Mouse (Mus musculus): ENCODE data around the gene Kcnmb2. TPM values are rescaled to one million over a fixed set of nuclear protein-coding genes. Genes with fewer than 3 reads are reported as not detected.

The Kcnmb2 gene
- total RNA-seq (2012; rRNA removed) (not detected in 2 replicates), total RNA-seq (2014; rRNA removed) (not detected in 2 replicates), polyA plus RNA-seq (2012; ENCODE audit: insufficient read length, low read depth) (not detected in 2 replicates)

DNA sequence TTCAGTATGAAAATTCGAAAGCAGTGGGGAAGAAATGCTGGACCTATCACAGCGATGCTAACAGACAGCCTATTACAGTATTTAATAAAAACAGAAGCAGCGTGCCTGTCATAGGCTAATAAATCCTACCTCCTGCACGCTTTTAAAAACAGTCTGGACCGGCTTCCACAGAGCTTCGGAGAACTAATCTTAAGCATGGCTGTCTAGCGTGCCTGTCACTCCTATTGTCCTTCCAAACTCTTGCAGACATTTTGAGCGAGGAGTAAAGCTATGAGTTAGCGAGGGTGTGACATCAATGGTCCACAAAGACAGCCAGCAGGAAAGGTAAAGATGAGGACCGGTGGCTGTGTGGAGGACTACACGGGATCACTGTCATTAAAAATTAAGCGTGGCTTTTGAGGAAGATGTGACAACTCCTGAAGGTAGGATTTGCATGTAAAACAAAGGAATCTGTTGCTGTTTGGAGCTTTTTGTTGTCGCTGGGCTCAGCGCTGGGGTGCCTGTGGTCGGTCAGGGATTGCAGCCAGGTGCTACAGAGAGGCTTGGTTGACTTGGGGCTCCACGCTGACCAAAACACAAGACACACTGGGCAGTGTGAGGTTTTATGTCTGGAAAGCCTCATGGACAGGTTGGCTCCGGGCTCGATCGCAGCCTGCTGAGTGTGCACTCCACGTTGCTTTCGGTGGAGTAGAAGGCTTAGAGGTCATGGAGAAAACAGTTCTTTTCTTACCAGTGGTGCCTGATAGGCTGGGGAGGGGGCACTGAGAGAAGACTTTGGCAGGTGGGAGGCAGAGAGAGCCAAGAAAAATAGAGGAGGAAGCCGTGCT is at the start of gene Kcnmb2:
Gene Kcnmb2, plus strand, starts transcription at position 4 of the 827 bp plus-strand sequence.
- no peaks in the 10 kb centered on the region for H3K9me3 ChIP-seq (replicated peaks; ENCODE audit: low read length)
- in situ Hi-C loops (cut with MboI; ENCODE audit: low pct_ligation_motif_present, low pct_unique_long_range_greater_than_20kb, low sequenced_read_pairs) = no loop called here
- no peak within 1 kb of the TSS for H3K27ac ChIP-seq (ENCODE audit: insufficient read depth, low read depth)
- dilution Hi-C loops (cut with MboI; ENCODE audit: extremely low pct_ligation_motif_present, extremely low pct_unique_long_range_greater_than_20kb, low sequenced_read_pairs) = no loop called here
- H3K79me2 ChIP-seq (replicated peaks; ENCODE audit: control insufficient read depth, extremely low read depth, insufficient read depth, poor library complexity, severe bottlenecking) = no peaks in the 10 kb centered on the region
- no peak within 1 kb of the TSS for H3K4me2 ChIP-seq (ENCODE audit: insufficient read depth, low read depth, poor library complexity, severe bottlenecking)
- H3K4me3 ChIP-seq (replicated peaks in 1 of 3; ENCODE audit: low read depth in 2 of 3, low read length in 2 of 3, poor library complexity in 1 of 3) = no peak within 1 kb of the TSS
- DNase-seq (ENCODE audit: extremely low read depth) = no peak
- H3K4me1 ChIP-seq (ENCODE audit: control insufficient read depth in 1 of 2, insufficient read depth in 2 of 2) = no peaks in the 10 kb centered on the region
- H3K27me3 ChIP-seq (replicated peaks) = no peaks in the 10 kb centered on the region
- TF ChIP-seq ZC3H11A (IDR thresholded peaks at IDR 0.05; ENCODE audit: low read depth, low read length) (no peak), MEF2A (IDR thresholded peaks at IDR 0.05; ENCODE audit: borderline replicate concordance, low read depth, low read length) (no peak), E2F4 (IDR thresholded peaks at IDR 0.05; ENCODE audit: insufficient replicate concordance, low read depth, low read length) (no peak), IRF4 (IDR thresholded peaks at IDR 0.05; ENCODE audit: low read depth, low read length) (no peak), PAX5 (IDR thresholded peaks at IDR 0.05; ENCODE audit: low read length) (no peak), POLR2A (IDR thresholded peaks at IDR 0.05; ENCODE audit: low read depth, low read length) (no peak), MAZ (IDR thresholded peaks at IDR 0.05; ENCODE audit: low read depth, low read length) (no peak), ZNF384 (IDR thresholded peaks at IDR 0.05; ENCODE audit: low read depth, low read length) (no peak)
- no peaks in the 10 kb centered on the region for H3K36me3 ChIP-seq (replicated peaks in 1 of 2; ENCODE audit: control insufficient read depth in 1 of 2, insufficient read depth in 1 of 2, low read length in 1 of 2)
- H3K9ac ChIP-seq (ENCODE audit: insufficient read depth, low read depth) = no peak within 1 kb of the TSS

GRCm38 (mm10) chr3:31863522-31863921 is 38.8 kb upstream of the Kcnmb2 start:
- dilution Hi-C loops (cut with MboI; ENCODE audit: extremely low pct_ligation_motif_present, extremely low pct_unique_long_range_greater_than_20kb, low sequenced_read_pairs) = no loop called here
- Histone ChIP-seq H3K27ac (ENCODE audit: insufficient read depth, low read depth) (no peak overlapping the region), H3K4me3 (replicated peaks in 1 of 3; ENCODE audit: low read depth in 2 of 3, low read length in 2 of 3, poor library complexity in 1 of 3) (no peak overlapping the region), H3K9ac (ENCODE audit: insufficient read depth, low read depth) (no peak overlapping the region), H3K27me3 (replicated peaks) (no peaks in the 10 kb centered on the region), H3K4me2 (ENCODE audit: insufficient read depth, low read depth, poor library complexity, severe bottlenecking) (no peak overlapping the region), H3K79me2 (replicated peaks; ENCODE audit: control insufficient read depth, extremely low read depth, insufficient read depth, poor library complexity, severe bottlenecking) (no peaks in the 10 kb centered on the region), H3K9me3 (replicated peaks; ENCODE audit: low read length) (no peaks in the 10 kb centered on the region), H3K36me3 (replicated peaks in 1 of 2; ENCODE audit: control insufficient read depth in 1 of 2, insufficient read depth in 1 of 2, low read length in 1 of 2) (no peaks in the 10 kb centered on the region), H3K4me1 (ENCODE audit: control insufficient read depth in 1 of 2, insufficient read depth in 2 of 2) (peaks cover 0 to 4% of the 10 kb centered on the region in 2 experiments; a peak in 1 of 4 replicates)
- in situ Hi-C loops (cut with MboI; ENCODE audit: low pct_ligation_motif_present, low pct_unique_long_range_greater_than_20kb, low sequenced_read_pairs) = no loop called here
- no peak for TF ChIP-seq ZMIZ1 (IDR thresholded peaks at IDR 0.05; ENCODE audit: low read depth, low read length)
- TF ChIP-seq MAZ (IDR thresholded peaks at IDR 0.05; ENCODE audit: low read depth, low read length) = no peak
- no peak for TF ChIP-seq ETS1 (conservative IDR thresholded peaks at IDR 0.05; ENCODE audit: low read depth, low read length)
- TF ChIP-seq TCF12 (IDR thresholded peaks at IDR 0.05; ENCODE audit: low read depth, low read length) = no peak
- no peak for TF ChIP-seq JUND (conservative IDR thresholded peaks at IDR 0.05; ENCODE audit: low read depth, low read length)
- TF ChIP-seq CHD2 (IDR thresholded peaks at IDR 0.05; ENCODE audit: low read length) = no peak
- TF ChIP-seq MAX (IDR thresholded peaks at IDR 0.05; ENCODE audit: low read length) = no peak
- no peak for TF ChIP-seq GABPA (IDR thresholded peaks at IDR 0.05; ENCODE audit: insufficient replicate concordance, low read depth, low read length)
- no peak for TF ChIP-seq USF2 (conservative IDR thresholded peaks at IDR 0.05; ENCODE audit: low read depth, low read length)
- TF ChIP-seq POLR2A (IDR thresholded peaks at IDR 0.05; ENCODE audit: low read depth, low read length) = no peak
- TF ChIP-seq MYC (IDR thresholded peaks at IDR 0.05; ENCODE audit: low read depth, low read length) = no peak
- no peak for TF ChIP-seq HCFC1 (IDR thresholded peaks at IDR 0.05; ENCODE audit: low read depth, low read length)
- TF ChIP-seq RCOR1 (conservative IDR thresholded peaks at IDR 0.05; ENCODE audit: low read depth, low read length) = no peak
- no peak for DNase-seq (ENCODE audit: extremely low read depth)
